Mouse (Mus musculus): ENCODE measurements around the gene Kcnq1.

DNA sequence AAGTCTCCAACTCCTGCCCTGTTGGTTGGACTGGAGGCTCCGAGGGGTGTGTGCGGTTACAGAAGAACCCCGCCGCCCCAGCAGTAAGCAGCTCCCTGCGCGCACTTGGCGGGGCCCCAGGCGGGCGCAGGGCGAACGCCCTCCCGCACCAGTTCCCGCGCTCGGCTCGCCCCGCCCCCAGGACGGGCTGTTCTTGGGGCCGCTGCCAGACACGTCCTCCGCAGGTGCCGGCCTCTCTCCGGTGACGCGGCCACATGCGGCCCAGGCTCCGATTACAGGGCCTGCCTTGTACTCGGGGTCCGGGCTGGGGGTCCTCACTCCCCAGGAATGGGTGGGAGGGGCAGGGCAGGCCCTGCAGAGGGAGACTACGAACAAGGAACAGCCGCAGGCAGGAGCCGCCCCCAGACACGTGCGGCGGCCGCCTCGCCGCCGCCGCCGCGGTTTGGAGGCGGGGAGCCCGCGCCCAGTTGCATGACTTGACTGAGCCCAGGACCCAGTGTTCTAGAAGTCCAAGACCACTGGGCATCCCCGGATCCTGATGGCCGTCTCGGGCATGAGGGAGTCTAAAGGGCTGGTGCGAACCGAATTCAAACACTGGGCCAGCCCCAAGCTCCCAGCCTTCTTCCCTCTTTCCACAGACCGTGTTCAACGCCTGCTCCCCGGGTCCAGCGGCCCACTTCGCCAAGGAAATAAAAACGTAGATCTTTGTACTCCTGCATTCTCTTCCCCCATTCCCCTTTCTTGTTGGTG is 358.8 kb downstream of the Kcnq1 start:
- TF ChIP-seq CTCF (IDR thresholded peaks at IDR 0.05 in 2 of 3, conservative IDR thresholded peaks at IDR 0.05 in 1 of 3; ENCODE audit: control insufficient read depth in 1 of 3, insufficient read depth in 1 of 3, low read depth in 2 of 3, low read length in 3 of 3, poor library complexity in 1 of 3, severe bottlenecking in 1 of 3): no peak
- no peak for TF ChIP-seq POLR2AphosphoS2 (IDR thresholded peaks at IDR 0.05; ENCODE audit: low read length)
- 0 out of 2 replicates have a peak, but pooled peaks have one; percentile 9 for TF ChIP-seq HCFC1 (IDR thresholded peaks at IDR 0.05; ENCODE audit: low read depth, low read length)
- TF ChIP-seq KAT2A (conservative IDR thresholded peaks at IDR 0.05; ENCODE audit: low read depth, low read length): no peak
- TF ChIP-seq MYC (IDR thresholded peaks at IDR 0.05; ENCODE audit: low read depth, low read length): peak; percentile 88
- TF ChIP-seq POLR2A (IDR thresholded peaks at IDR 0.05; ENCODE audit: control insufficient read depth in 1 of 2, insufficient read depth in 1 of 2, low read depth in 1 of 2, low read length in 2 of 2, poor library complexity in 1 of 2): peak; percentile 60 to 73; a peak in 2 of 4 replicates
- no peak for TF ChIP-seq ZC3H11A (IDR thresholded peaks at IDR 0.05; ENCODE audit: low read depth, low read length)
- TF ChIP-seq MAX (IDR thresholded peaks at IDR 0.05; ENCODE audit: low read length): peak; percentile 91

Measured in MEL (cell line).